Mouse (Mus musculus) liver, adult (tissue): ENCODE data around the gene Map3k21.

Experiments used
- GATA4 ChIP-seq: IDR thresholded peaks from 2 replicates; pipeline ENCODE4 v1.6.1; 2014; ENCODE audit warnings: mild to moderate bottlenecking, low read length; ENCODE audit not compliant: insufficient replicate concordance

Gene Map3k21

GRCm38 (mm10) chr8:125985364-125985763 lies 75.1 kb downstream of the Map3k21 start:
- TF ChIP-seq GATA4, result no peak

GRCm38 (mm10) chr8:125986999-125987589 lies 76.8 kb downstream of the Map3k21 start:
- TF ChIP-seq GATA4, result no peak

GRCm38 (mm10) chr8:125987996-125988395 lies 77.7 kb downstream of the Map3k21 start:
- TF ChIP-seq GATA4, result no peak

- TF ChIP-seq GATA4, result no peak
Measured at GRCm38 (mm10) chr8:125993636-125994035, 83.4 kb downstream of the Map3k21 start.

- no peak for TF ChIP-seq GATA4
Measured at GRCm38 (mm10) chr8:125995101-125995986, 85.1 kb downstream of the Map3k21 start, which contains the start of gene Kcnk1. Kcnk1 (plus strand) TSS chr8:125995170.

GRCm38 (mm10) chr8:125996031-125996839 lies 86.0 kb downstream of the Map3k21 start:
- no peak for TF ChIP-seq GATA4

GRCm38 (mm10) chr8:125996980-125997379 lies 86.7 kb downstream of the Map3k21 start:
- TF ChIP-seq GATA4, result no peak
